Mouse (Mus musculus) ES-Bruce4 (cell line): ENCODE measurements around the gene Corin. TPM values are rescaled to one million over a fixed set of nuclear protein-coding genes. Genes with fewer than 3 reads are reported as not detected.

ENCODE experiments used
- H3K27ac ChIP-seq: 2 replicates; pipeline ENCODE4 v1.5.1; 2012; ENCODE audit warnings: low read length, inconsistent platforms; ENCODE audit not compliant: insufficient read depth
- H3K27me3 ChIP-seq: 2 replicates; pipeline ENCODE4 v1.6.1; 2012; ENCODE audit warnings: mild to moderate bottlenecking, low read length, inconsistent platforms; ENCODE audit not compliant: control insufficient read depth, poor library complexity, insufficient read depth, severe bottlenecking
- H3K36me3 ChIP-seq: 2 replicates; pipeline ENCODE4 v1.6.1; 2012; ENCODE audit warnings: inconsistent platforms, mild to moderate bottlenecking, low read length, moderate library complexity; ENCODE audit not compliant: control insufficient read depth, poor library complexity, insufficient read depth, severe bottlenecking
- H3K4me1 ChIP-seq: one replicate; pipeline ENCODE4 v1.8.1; 2011; ENCODE audit warnings: low read length; ENCODE audit not compliant: control insufficient read depth, insufficient read depth
- H3K4me3 ChIP-seq: 2 replicates; pipeline ENCODE4 v1.5.1; 2011; ENCODE audit warnings: low read depth, mild to moderate bottlenecking, low read length
- H3K9ac ChIP-seq: 2 replicates; pipeline ENCODE4 v1.6.1; 2012; ENCODE audit warnings: low read depth, mild to moderate bottlenecking, inconsistent platforms; ENCODE audit not compliant: poor library complexity, severe bottlenecking
- H3K9me3 ChIP-seq: replicated peaks from 2 replicates; pipeline ENCODE4 v1.6.1; 2012; ENCODE audit warnings: mild to moderate bottlenecking, low read length, inconsistent platforms; ENCODE audit not compliant: control insufficient read depth, poor library complexity, insufficient read depth, severe bottlenecking
- CTCF ChIP-seq: IDR thresholded peaks from one replicate; pipeline ENCODE4 v1.8.1; 2011; ENCODE audit warnings: low read depth, low read length
- EP300 ChIP-seq: IDR thresholded peaks from 2 replicates; pipeline ENCODE4 v1.6.1; 2011; ENCODE audit warnings: low read depth, low read length; ENCODE audit not compliant: insufficient read depth
- POLR2A ChIP-seq: IDR thresholded peaks from one replicate; pipeline ENCODE4 v1.8.1; 2011; ENCODE audit warnings: low read length; ENCODE audit not compliant: insufficient read depth
- polyA plus RNA-seq: library from polyadenylated mRNA; stranded (reverse); fragments of >200 nt; gene quantifications from 2 replicates; pipeline ENCODE4 v1.2.4, GENCODE M21; 2011; ENCODE audit warnings: low read depth; ENCODE audit not compliant: missing spikeins, insufficient read depth, insufficient read length

Gene Corin
- polyA plus RNA-seq, 1 experiment = 0.63 TPM

- no peaks in the 10 kb centered on the region for H3K9me3 ChIP-seq
- no peak overlapping the region for H3K9ac ChIP-seq
- H3K36me3 ChIP-seq = no peaks in the 10 kb centered on the region
- no peaks in the 10 kb centered on the region for H3K4me1 ChIP-seq
- no peak overlapping the region for H3K27ac ChIP-seq
- H3K4me3 ChIP-seq = no peak overlapping the region
- H3K27me3 ChIP-seq = no peaks in the 10 kb centered on the region
- TF ChIP-seq EP300 (no peak), POLR2A (no peak), CTCF (no peak)
These were observed 136.3 kb downstream of the Corin start for GRCm38 (mm10) chr5:72368004-72368403.

- H3K9ac ChIP-seq = no peak overlapping the region
- no peaks in the 10 kb centered on the region for H3K4me1 ChIP-seq
- no peaks in the 10 kb centered on the region for H3K27me3 ChIP-seq
- TF ChIP-seq CTCF (no peak), EP300 (no peak), POLR2A (no peak)
- H3K4me3 ChIP-seq = no peak overlapping the region
- H3K27ac ChIP-seq = no peak overlapping the region
- H3K36me3 ChIP-seq = no peaks in the 10 kb centered on the region
- H3K9me3 ChIP-seq = no peaks in the 10 kb centered on the region
These were observed 138.5 kb downstream of the Corin start for GRCm38 (mm10) chr5:72365801-72366200.

GRCm38 (mm10) chr5:72363838-72364237 lies 140.4 kb downstream of the Corin start:
- TF ChIP-seq CTCF (no peak), POLR2A (no peak), EP300 (no peak)
- Histone ChIP-seq H3K9me3 (no peaks in the 10 kb centered on the region), H3K4me1 (no peaks in the 10 kb centered on the region), H3K36me3 (no peaks in the 10 kb centered on the region), H3K9ac (no peak overlapping the region), H3K27me3 (no peaks in the 10 kb centered on the region), H3K27ac (no peak overlapping the region), H3K4me3 (no peak overlapping the region)

- Histone ChIP-seq H3K4me3 (no peak overlapping the region), H3K27me3 (no peaks in the 10 kb centered on the region; the same call in 1 of the 2 replicates), H3K27ac (no peak overlapping the region), H3K36me3 (no peaks in the 10 kb centered on the region), H3K4me1 (no peaks in the 10 kb centered on the region), H3K9ac (no peak overlapping the region), H3K9me3 (no peaks in the 10 kb centered on the region)
- TF ChIP-seq EP300 = no peak
- TF ChIP-seq POLR2A = no peak
- TF ChIP-seq CTCF = no peak
These were observed 150.5 kb downstream of the Corin start for GRCm38 (mm10) chr5:72353746-72354145.

GRCm38 (mm10) chr5:72350081-72350758 lies 154.1 kb downstream of the Corin start:
- TF ChIP-seq EP300 (no peak), CTCF (no peak), POLR2A (no peak)
- no peaks in the 10 kb centered on the region for H3K4me1 ChIP-seq

GRCm38 (mm10) chr5:72348591-72348990 lies 155.7 kb downstream of the Corin start:
- Histone ChIP-seq H3K9ac (no peak overlapping the region), H3K27me3 (no peaks in the 10 kb centered on the region), H3K4me3 (no peak overlapping the region), H3K36me3 (no peaks in the 10 kb centered on the region), H3K9me3 (no peaks in the 10 kb centered on the region), H3K27ac (no peak overlapping the region), H3K4me1 (no peaks in the 10 kb centered on the region)
- TF ChIP-seq CTCF = no peak
- TF ChIP-seq POLR2A = no peak
- TF ChIP-seq EP300 = no peak

More at GRCm38 (mm10) chr5:72350081-72350758, 154.1 kb downstream of the Corin start:
- no peaks in the 10 kb centered on the region for H3K36me3 ChIP-seq
- no peak overlapping the region for H3K4me3 ChIP-seq
- no peak overlapping the region for H3K27ac ChIP-seq
- no peaks in the 10 kb centered on the region for H3K9me3 ChIP-seq
- no peaks in the 10 kb centered on the region for H3K27me3 ChIP-seq
- H3K9ac ChIP-seq = no peak overlapping the region
